Mouse (Mus musculus) stomach, embryonic 14.5 days (tissue): Measurements from ENCODE around the gene Ap2a2. TPM values are rescaled to one million over a fixed set of nuclear protein-coding genes. Genes with fewer than 3 reads are reported as not detected.

Experiments
- ATAC-seq: fragments of 200-750 bp; cut with Nextera tagmentation; 2 replicates; pipeline ENCODE4 v1.8.0; 2017; ENCODE audit warnings: low read depth, moderate TSS enrichment; ENCODE audit not compliant: insufficient number of reproducible peaks, insufficient read depth, low FRiP score
- H3K27ac ChIP-seq: fragments of 300-500 bp; sonication (generic); 2 replicates; pipeline ENCODE4 v1.5.1; 2014; ENCODE audit warnings: mild to moderate bottlenecking, low read length, moderate library complexity, mixed read lengths
- H3K27me3 ChIP-seq: fragments of 300-500 bp; sonication (generic); 2 replicates; pipeline ENCODE4 v1.6.1; 2014; ENCODE audit warnings: low read length, control low read depth, mixed read lengths; ENCODE audit not compliant: control insufficient read depth, insufficient read depth
- H3K36me3 ChIP-seq: fragments of 300-500 bp; sonication (generic); 2 replicates; pipeline ENCODE4 v1.6.1; 2014; ENCODE audit warnings: mild to moderate bottlenecking, control low read depth, low read length, moderate library complexity, mixed read lengths; ENCODE audit not compliant: control insufficient read depth, insufficient read depth
- H3K4me1 ChIP-seq: fragments of 300-500 bp; sonication (generic); 2 replicates; pipeline ENCODE4 v1.6.1; 2014; ENCODE audit warnings: low read length, control low read depth, mixed read lengths; ENCODE audit not compliant: control insufficient read depth, insufficient read depth
- H3K4me2 ChIP-seq: fragments of 300-500 bp; sonication (generic); replicated peaks from 2 replicates; pipeline ENCODE4 v1.6.1; 2014; ENCODE audit warnings: low read depth, low read length, control low read depth
- H3K4me3 ChIP-seq: fragments of 300-500 bp; sonication (generic); 2 replicates; pipeline ENCODE4 v1.5.1; 2014; ENCODE audit warnings: low read depth, low read length, control low read depth
- H3K9ac ChIP-seq: fragments of 300-500 bp; sonication (generic); replicated peaks from 2 replicates; pipeline ENCODE4 v1.6.1; 2014; ENCODE audit warnings: low read depth, mild to moderate bottlenecking, control low read depth, low read length, moderate library complexity, mixed read lengths
- H3K9me3 ChIP-seq: fragments of 300-500 bp; sonication (generic); 2 replicates; pipeline ENCODE4 v1.6.1; 2016; ENCODE audit warnings: low read depth, low read length, control low read depth; ENCODE audit not compliant: control insufficient read depth
- WGBS: fragments of 180-500 bp; shearing (Covaris S2); extraction: QIAGEN DNeasy Blood & Tissue Kit; methylation state at CpG from one replicate; pipeline ENCODE4 v1.1.7; 2014; 5-methylcytosine and 5-hydroxymethylcytosine counted together
- polyA plus RNA-seq: library from polyadenylated mRNA; unstranded; fragments of >200 nt; fragmentation: Nextera tagmentation; extraction: Ambion mirVana; gene quantifications from 2 replicates; pipeline ENCODE4 v1.2.1, GENCODE M21; 2014

The Ap2a2 gene
- polyA plus RNA-seq: 70.4 and 71.8 TPM in 2 replicates

- ATAC-seq: peak; percentile 94
- no peaks in the 10 kb centered on the region for H3K36me3 ChIP-seq
- H3K9ac ChIP-seq: peak within 1 kb of the TSS; percentile 93
- H3K4me3 ChIP-seq: peak within 1 kb of the TSS; percentile 95
- H3K4me2 ChIP-seq: peak within 1 kb of the TSS; percentile 80
- under 1% methylated on average over 72 of the region's 72 CpGs for WGBS
- peak within 1 kb of the TSS; percentile 78 for H3K27ac ChIP-seq
- peaks cover 16% of the 10 kb centered on the region; the same call in 1 of the 2 replicates for H3K4me1 ChIP-seq
- no peaks in the 10 kb centered on the region for H3K27me3 ChIP-seq
- H3K9me3 ChIP-seq: no peaks in the 10 kb centered on the region
These were observed at the start of gene Ap2a2 for GRCm38 (mm10) chr7:141561682-141562391. Gene Ap2a2 (plus strand): TSS chr7:141562173.

DNA sequence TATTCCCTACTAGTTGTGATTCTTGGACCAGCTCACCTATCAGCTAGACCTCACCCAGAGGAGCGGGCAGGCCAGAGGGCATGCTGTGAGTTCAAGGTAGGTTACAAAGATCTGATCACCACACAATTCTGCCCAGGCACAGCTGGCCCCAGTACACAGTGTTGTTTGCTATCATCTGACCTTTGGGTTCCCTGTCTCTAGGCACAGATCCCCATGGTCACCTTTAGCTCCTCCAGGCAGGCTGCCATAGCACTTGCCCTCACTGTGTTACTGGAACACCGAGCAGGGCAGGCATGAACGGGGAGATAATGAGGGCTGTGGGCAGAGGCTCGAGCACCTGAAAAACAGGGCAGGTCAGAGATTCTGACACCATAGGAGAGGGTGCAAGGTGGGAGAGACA, 44.3 kb upstream of the Ap2a2 start:
- Histone ChIP-seq H3K4me3 (no peak overlapping the region), H3K4me1 (no peaks in the 10 kb centered on the region), H3K27me3 (no peaks in the 10 kb centered on the region), H3K27ac (no peak overlapping the region), H3K9me3 (no peaks in the 10 kb centered on the region), H3K4me2 (no peak overlapping the region), H3K9ac (no peak overlapping the region), H3K36me3 (peaks cover 3% of the 10 kb centered on the region; the same call in 1 of the 2 replicates)
- 82% methylated on average over 4 of the region's 4 CpGs for WGBS
- ATAC-seq: no peak

DNA sequence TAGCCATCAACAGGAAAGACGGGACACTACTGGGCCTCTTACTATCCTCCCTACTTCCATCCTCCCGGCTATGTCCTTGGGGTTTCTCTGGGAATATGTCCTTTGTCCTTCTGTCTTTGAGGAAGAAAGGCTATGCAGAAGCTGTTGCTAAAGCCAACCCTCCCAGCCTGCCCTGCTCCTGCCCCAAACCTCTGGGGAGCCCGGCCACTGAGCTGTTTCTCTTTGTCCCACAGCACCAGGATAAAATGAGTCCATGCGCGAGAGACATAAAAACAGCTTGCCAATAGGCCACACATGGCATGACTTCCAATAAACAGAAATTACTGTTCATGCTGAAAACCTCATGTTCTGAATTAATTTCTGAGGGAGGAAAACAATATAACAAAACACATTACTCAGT, 43.7 kb upstream of the Ap2a2 start:
- Histone ChIP-seq H3K4me1 (no peaks in the 10 kb centered on the region), H3K27me3 (no peaks in the 10 kb centered on the region), H3K4me3 (no peak overlapping the region), H3K9me3 (no peaks in the 10 kb centered on the region), H3K27ac (no peak overlapping the region), H3K36me3 (peaks cover 3% of the 10 kb centered on the region; the same call in 1 of the 2 replicates), H3K4me2 (no peak overlapping the region), H3K9ac (no peak overlapping the region)
- no peak for ATAC-seq
- WGBS: 90% methylated on average over 5 of the region's 5 CpGs

DNA sequence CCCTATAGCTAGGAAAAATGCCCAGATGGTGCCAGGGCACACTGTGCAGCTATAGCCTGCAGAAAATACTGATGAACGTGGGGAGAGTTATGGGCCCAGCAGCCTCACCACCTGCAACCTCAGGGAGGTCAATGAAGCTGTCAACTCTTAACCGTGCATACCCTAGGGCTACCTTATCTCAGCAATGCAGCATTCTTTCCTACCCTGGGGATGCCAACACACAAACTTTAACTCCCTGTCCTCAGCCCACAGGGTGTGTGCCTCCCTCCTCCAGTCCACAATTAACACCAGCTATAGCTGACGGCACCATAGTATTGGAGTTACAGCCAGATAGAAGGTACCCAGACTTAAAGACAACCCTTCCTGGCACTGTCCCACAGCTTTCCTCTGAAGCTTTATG, 43.0 kb upstream of the Ap2a2 start:
- H3K4me1 ChIP-seq: no peaks in the 10 kb centered on the region
- H3K4me2 ChIP-seq: no peak overlapping the region
- no peak overlapping the region for H3K27ac ChIP-seq
- H3K36me3 ChIP-seq: peaks cover 3% of the 10 kb centered on the region; the same call in 1 of the 2 replicates
- no peaks in the 10 kb centered on the region for H3K9me3 ChIP-seq
- no peak overlapping the region for H3K4me3 ChIP-seq
- no peak for ATAC-seq
- H3K9ac ChIP-seq: no peak overlapping the region
- H3K27me3 ChIP-seq: no peaks in the 10 kb centered on the region
- 75% methylated on average over 3 of the region's 3 CpGs for WGBS

GRCm38 (mm10) chr7:141519795-141520194, 42.2 kb upstream of the Ap2a2 start:
- no peak for ATAC-seq
- 75% methylated on average over 1 of the region's 1 CpGs for WGBS
- H3K9ac ChIP-seq: no peak overlapping the region

DNA sequence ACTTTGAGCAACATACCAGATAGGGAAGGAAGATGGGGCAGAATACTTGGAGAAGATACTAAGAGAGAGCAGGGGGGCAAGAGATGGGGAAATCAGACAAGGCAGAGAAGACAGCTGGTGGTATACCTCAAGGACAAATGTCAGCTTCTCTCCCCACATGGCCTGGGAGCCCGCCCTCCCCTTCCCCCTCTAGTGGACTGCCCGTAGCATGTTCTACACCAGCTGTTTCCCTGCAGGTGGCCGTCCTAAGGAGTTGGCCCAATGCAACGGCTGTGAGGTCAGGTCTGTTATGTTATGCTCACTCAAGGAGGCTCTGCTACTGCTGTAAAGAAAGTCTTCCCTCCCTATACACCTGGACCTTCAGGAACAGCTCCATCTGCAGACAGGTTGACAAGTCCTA, 39.0 kb upstream of the Ap2a2 start:
- no peaks in the 10 kb centered on the region for H3K27me3 ChIP-seq
- H3K27ac ChIP-seq: no peak overlapping the region
- peaks cover 2% of the 10 kb centered on the region; the same call in 1 of the 2 replicates for H3K36me3 ChIP-seq
- no peak overlapping the region for H3K9ac ChIP-seq
- WGBS: 51% methylated on average over 4 of the region's 4 CpGs
- ATAC-seq: no peak
- no peaks in the 10 kb centered on the region for H3K4me1 ChIP-seq
- H3K4me3 ChIP-seq: no peak overlapping the region
- no peak overlapping the region for H3K4me2 ChIP-seq
- no peaks in the 10 kb centered on the region for H3K9me3 ChIP-seq

More at GRCm38 (mm10) chr7:141519795-141520194, 42.2 kb upstream of the Ap2a2 start:
- H3K27me3 ChIP-seq: no peaks in the 10 kb centered on the region
- H3K9me3 ChIP-seq: no peaks in the 10 kb centered on the region
- peaks cover 3% of the 10 kb centered on the region; the same call in 1 of the 2 replicates for H3K36me3 ChIP-seq
- H3K27ac ChIP-seq: no peak overlapping the region
- no peaks in the 10 kb centered on the region for H3K4me1 ChIP-seq
- H3K4me3 ChIP-seq: no peak overlapping the region
- H3K4me2 ChIP-seq: no peak overlapping the region

GRCm38 (mm10) chr7:141524271-141524670, 37.7 kb upstream of the Ap2a2 start:
- Histone ChIP-seq H3K4me1 (no peaks in the 10 kb centered on the region), H3K9ac (no peak overlapping the region), H3K9me3 (no peaks in the 10 kb centered on the region), H3K36me3 (peaks cover 12% of the 10 kb centered on the region; the same call in 1 of the 2 replicates), H3K27ac (no peak overlapping the region), H3K27me3 (no peaks in the 10 kb centered on the region), H3K4me3 (no peak overlapping the region), H3K4me2 (no peak overlapping the region)
- no peak for ATAC-seq
- 83% methylated on average over 4 of the region's 4 CpGs for WGBS

GRCm38 (mm10) chr7:141524760-141525579, 37.0 kb upstream of the Ap2a2 start:
- 48% methylated on average over 6 of the region's 6 CpGs for WGBS
- no peak overlapping the region for H3K27ac ChIP-seq
- peaks cover 14% of the 10 kb centered on the region; the same call in 1 of the 2 replicates for H3K36me3 ChIP-seq
- H3K9ac ChIP-seq: no peak overlapping the region
- H3K4me2 ChIP-seq: no peak overlapping the region
- peak; percentile 80; the same call in 1 of the 2 replicates for ATAC-seq
- no peaks in the 10 kb centered on the region for H3K27me3 ChIP-seq
- no peak overlapping the region for H3K4me3 ChIP-seq
- H3K4me1 ChIP-seq: no peaks in the 10 kb centered on the region
- H3K9me3 ChIP-seq: no peaks in the 10 kb centered on the region
